Comparison of ENCODE assay signal across 21 mouse cellular contexts in the genomic region with DNA sequence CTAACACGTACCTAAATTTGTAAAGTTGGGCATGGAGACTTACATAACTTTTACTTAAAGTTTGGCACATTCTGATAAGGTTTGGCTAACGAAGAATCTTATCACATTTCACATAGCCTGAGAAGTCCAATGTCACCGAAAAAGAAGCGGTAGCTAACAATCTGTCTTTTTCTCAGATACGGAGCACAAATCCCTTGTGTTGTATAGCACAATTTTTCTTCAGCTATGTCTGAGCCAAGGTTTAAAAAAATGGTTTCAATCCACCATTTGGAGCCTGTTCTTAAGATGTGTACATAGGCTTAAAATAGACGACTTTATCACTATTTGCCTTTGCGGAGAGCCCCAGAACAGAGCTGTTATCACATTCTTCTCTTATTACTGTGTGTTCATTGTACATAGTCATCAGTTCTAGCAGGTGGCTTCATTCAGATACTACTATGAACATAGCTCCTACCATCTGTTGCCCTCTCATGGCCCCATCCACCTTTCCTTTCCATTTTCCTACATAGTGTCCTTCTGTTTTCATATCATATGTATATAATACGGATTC.
A peak's percentile ranks its signal among the peaks of the same experiment; 100 is the strongest.
DNase-seq lines count a peak whose midpoint lies in the region; ATAC-seq and TF ChIP-seq lines count a peak whose summit lies in the region.
"Had no signal": no experiment of that assay in that cellular context is flagged by ENCODE, and none has a peak within 500 bp of the region (broad histone marks: within the 10 kb centered on the region; RNA-seq: fewer than 3 reads in every experiment).

No protein-coding gene starts in this region.

- no peak overlapping the region for H3K9ac ChIP-seq in intestine, embryonic 14.5 days (ENCODE audit: low read length)
- no peak overlapping the region for H3K9ac ChIP-seq in intestine, postnatal 0 days (ENCODE audit: low read depth, low read length)
- H3K9ac ChIP-seq: heart, embryonic 15.5 days; hindbrain, embryonic 15.5 days; kidney, embryonic 15.5 days; limb, embryonic 13.5 days; liver, embryonic 12.5 days; midbrain, embryonic 15.5 days; neural tube, embryonic 12.5 days had no signal

- H3K4me1 ChIP-seq in intestine, embryonic 14.5 days (replicated peaks; ENCODE audit: control insufficient read depth, insufficient read depth, low read length) = no peaks in the 10 kb centered on the region
- H3K4me1 ChIP-seq in intestine, postnatal 0 days (replicated peaks; ENCODE audit: control insufficient read depth, insufficient read depth, low read length) = no peaks in the 10 kb centered on the region
- peaks cover 2% of the 10 kb centered on the region; the same call in 1 of the 2 replicates for H3K4me1 ChIP-seq in lung, adult 2 months (ENCODE audit: control insufficient read depth, insufficient read depth, low read length)
- H3K4me1 ChIP-seq: hindbrain, embryonic 15.5 days; kidney, embryonic 15.5 days; limb, embryonic 13.5 days; liver, embryonic 12.5 days; midbrain, embryonic 15.5 days; neural tube, embryonic 12.5 days had no signal

- TF ChIP-seq CTCF in intestine, postnatal 0 days (IDR thresholded peaks at IDR 0.05; ENCODE audit: low read depth) = no peak
- TF ChIP-seq CTCF in lung, adult 2 months (IDR thresholded peaks at IDR 0.05; ENCODE audit: insufficient read depth, low read length) = no peak

- WGBS in intestine, embryonic 14.5 days = 72% methylated on average over 8 of the region's 8 CpGs
- 42% methylated on average over 8 of the region's 8 CpGs for WGBS in intestine, postnatal 0 days
- WGBS in lung, adult 2 months = 61% methylated on average over 8 of the region's 8 CpGs

- H3K36me3 ChIP-seq in intestine, embryonic 14.5 days (ENCODE audit: control insufficient read depth, insufficient read depth, low read length) = no peaks in the 10 kb centered on the region
- H3K36me3 ChIP-seq in intestine, postnatal 0 days (ENCODE audit: control insufficient read depth, insufficient read depth) = no peaks in the 10 kb centered on the region
- H3K36me3 ChIP-seq: heart, embryonic 15.5 days; hindbrain, embryonic 15.5 days; kidney, embryonic 15.5 days; limb, embryonic 13.5 days; liver, embryonic 12.5 days; midbrain, embryonic 15.5 days; neural tube, embryonic 12.5 days had no signal

- no peak for DNase-seq in intestine, embryonic 14.5 days (ENCODE audit: low spot score)
- DNase-seq in lung, postnatal 25 days (ENCODE audit: low spot score) = peak; percentile 5
- DNase-seq in lung, adult 2 months = no peak
- peak; percentile 32 for DNase-seq in lung, postnatal 36 days
- no peak for DNase-seq in T-cell, adult 2 months (ENCODE audit: low spot score)
- DNase-seq in heart, adult 11 months = no peak
- DNase-seq: adrenal gland, postnatal 10 days; cerebellum, adult 9-11 months; gastrocnemius, postnatal 25 days; kidney, adult 11 months; kidney, postnatal 36 days; right cerebral cortex, postnatal 14 days had no signal

- no peak overlapping the region for H3K4me2 ChIP-seq in intestine, embryonic 14.5 days (ENCODE audit: low read length)
- H3K4me2 ChIP-seq in intestine, postnatal 0 days (replicated peaks; ENCODE audit: low read depth) = no peak overlapping the region
- H3K4me2 ChIP-seq: heart, embryonic 15.5 days; hindbrain, embryonic 15.5 days; kidney, embryonic 15.5 days; limb, embryonic 13.5 days; liver, embryonic 12.5 days; midbrain, embryonic 15.5 days; neural tube, embryonic 12.5 days had no signal

- ATAC-seq in intestine, embryonic 14.5 days (replicated peaks; ENCODE audit: low FRiP score, low TSS enrichment, low read depth) = peak; percentile 78
- no peak for ATAC-seq in intestine, postnatal 0 days
- ATAC-seq: liver, embryonic 12.5 days; midbrain, embryonic 15.5 days had no signal

- TF ChIP-seq POLR2A in lung, adult 2 months (IDR thresholded peaks at IDR 0.05; ENCODE audit: borderline replicate concordance, extremely low read depth, low read depth, low read length) = no peak

- no peak overlapping the region for H3K4me3 ChIP-seq in intestine, embryonic 14.5 days (ENCODE audit: low read depth, low read length)
- H3K4me3 ChIP-seq in intestine, postnatal 0 days (ENCODE audit: low read depth, low read length) = no peak overlapping the region
- H3K4me3 ChIP-seq in lung, adult 2 months (replicated peaks; ENCODE audit: extremely low read depth, low read depth, low read length) = no peak overlapping the region
- H3K4me3 ChIP-seq: heart, embryonic 15.5 days; hindbrain, embryonic 15.5 days; kidney, embryonic 15.5 days; limb, embryonic 13.5 days; liver, embryonic 12.5 days; midbrain, embryonic 15.5 days; neural tube, embryonic 12.5 days had no signal

- no peaks in the 10 kb centered on the region for H3K27me3 ChIP-seq in intestine, embryonic 14.5 days (replicated peaks; ENCODE audit: control insufficient read depth, insufficient read depth, low read length)
- H3K27me3 ChIP-seq in intestine, postnatal 0 days (replicated peaks; ENCODE audit: control insufficient read depth, insufficient read depth, low read length) = no peaks in the 10 kb centered on the region
- H3K27me3 ChIP-seq: heart, embryonic 15.5 days; hindbrain, embryonic 15.5 days; kidney, embryonic 15.5 days; limb, embryonic 13.5 days; liver, embryonic 12.5 days; midbrain, embryonic 15.5 days; neural tube, embryonic 12.5 days had no signal

- no peaks in the 10 kb centered on the region for H3K9me3 ChIP-seq in intestine, embryonic 14.5 days (ENCODE audit: control insufficient read depth, low read length)
- H3K9me3 ChIP-seq in intestine, postnatal 0 days (ENCODE audit: control insufficient read depth) = no peaks in the 10 kb centered on the region
- H3K9me3 ChIP-seq: heart, embryonic 15.5 days; hindbrain, embryonic 15.5 days; kidney, embryonic 15.5 days; limb, embryonic 13.5 days; liver, embryonic 12.5 days; midbrain, embryonic 15.5 days; neural tube, embryonic 12.5 days had no signal

- H3K27ac ChIP-seq in intestine, embryonic 14.5 days (ENCODE audit: low read depth) = no peak overlapping the region
- no peak overlapping the region for H3K27ac ChIP-seq in intestine, postnatal 0 days (ENCODE audit: low read depth, low read length)
- H3K27ac ChIP-seq: heart, embryonic 15.5 days; hindbrain, embryonic 15.5 days; kidney, embryonic 15.5 days; limb, embryonic 13.5 days; liver, embryonic 12.5 days; macrophage; midbrain, embryonic 15.5 days; neural tube, embryonic 12.5 days had no signal

Comparison
In these comparisons a context has a peak if more than half of its experiments do, and no peak if none do; other contexts are left out.
1. DNase-seq: peak in lung, postnatal 25 days (single experiment) and lung, postnatal 36 days (single experiment); none in intestine, embryonic 14.5 days (single experiment), lung, adult 2 months (single experiment), T-cell, adult 2 months (single experiment) and heart, adult 11 months (single experiment).